Mouse (Mus musculus) MEL-GATA-1-ER (cell line): ENCODE measurements at regions not wholly inside any gene's neighbourhood (a gene's known extent, or its start where the extent isn't known, plus 50 kb on each side); places are given as distances from the start of the nearest gene placed in this dataset.
A peak's percentile ranks its signal among the peaks of the same experiment; 100 is the strongest.
"Not testable (repeated sequence)": the region's sequence is repeated elsewhere in the genome, so short reads cannot be mapped to it uniquely, and the experiment has no call there.

ENCODE experiments used
- DNase-seq: peaks from one replicate; pipeline ENCODE4 v3.0.0-alpha.2; 2012; ENCODE audit warnings: low read depth; ENCODE audit errors: extremely low read depth

GRCm38 (mm10) chr4:10670846-10671428 is 203.4 kb upstream of the 2610301B20Rik start:
- no peak for DNase-seq

- no peak for DNase-seq
Measured at GRCm38 (mm10) chr4:10691086-10691485, 183.2 kb upstream of the 2610301B20Rik start.

GRCm38 (mm10) chr4:10692860-10693259 is 181.4 kb upstream of the 2610301B20Rik start:
- no peak for DNase-seq

GRCm38 (mm10) chr4:10693446-10694105 is 180.7 kb upstream of the 2610301B20Rik start:
- no peak for DNase-seq

- DNase-seq = not testable (repeated sequence)
Measured at GRCm38 (mm10) chr4:10694106-10694748, 180.1 kb upstream of the 2610301B20Rik start.

- DNase-seq = no peak
Measured at GRCm38 (mm10) chr4:10697225-10697836, 177.0 kb upstream of the 2610301B20Rik start.

GRCm38 (mm10) chr4:10698637-10699036 is 175.7 kb upstream of the 2610301B20Rik start:
- no peak for DNase-seq

- no peak for DNase-seq
Measured at GRCm38 (mm10) chr4:10701479-10701878, 172.8 kb upstream of the 2610301B20Rik start.

- DNase-seq = peak; percentile 81
Measured at GRCm38 (mm10) chr4:10703212-10703611, 171.1 kb upstream of the 2610301B20Rik start.

GRCm38 (mm10) chr4:10707016-10707657 is 167.2 kb upstream of the 2610301B20Rik start:
- no peak for DNase-seq

- DNase-seq = no peak
Measured at GRCm38 (mm10) chr4:10707658-10708056, 166.6 kb upstream of the 2610301B20Rik start.

GRCm38 (mm10) chr4:10711939-10712533 is 162.3 kb upstream of the 2610301B20Rik start:
- DNase-seq = no peak

- no peak for DNase-seq
Measured at GRCm38 (mm10) chr4:10723341-10723740, 151.0 kb upstream of the 2610301B20Rik start.

GRCm38 (mm10) chr4:10727894-10728293 is 146.4 kb upstream of the 2610301B20Rik start:
- DNase-seq = no peak

GRCm38 (mm10) chr4:10745207-10745606 is 129.1 kb upstream of the 2610301B20Rik start:
- no peak for DNase-seq

GRCm38 (mm10) chr4:10748816-10749215 is 125.5 kb upstream of the 2610301B20Rik start:
- no peak for DNase-seq

- not testable (repeated sequence) for DNase-seq
Measured at GRCm38 (mm10) chr4:10750377-10751062, 123.8 kb upstream of the 2610301B20Rik start.

- DNase-seq = no peak
Measured at GRCm38 (mm10) chr4:10753176-10753575, 121.1 kb upstream of the 2610301B20Rik start.

- DNase-seq = no peak
Measured at GRCm38 (mm10) chr4:10759491-10759890, 114.8 kb upstream of the 2610301B20Rik start.

GRCm38 (mm10) chr4:10767676-10768075 is 106.6 kb upstream of the 2610301B20Rik start:
- DNase-seq = no peak
